Mouse (Mus musculus) kidney, adult 2 months (tissue): ENCODE measurements around the gene Hist1h1c. TPM values are rescaled to one million over a fixed set of nuclear protein-coding genes. Genes with fewer than 3 reads are reported as not detected.

Experiments used
- DNase-seq: peaks from one replicate; pipeline ENCODE4 v3.0.0; 2021
- H3K27ac ChIP-seq: fragments of 200-500 bp; 2 replicates; pipeline ENCODE4 v1.5.1; 2012; ENCODE audit warnings: low read depth, low read length, control low read depth, inconsistent platforms; ENCODE audit not compliant: insufficient read depth
- H3K27me3 ChIP-seq: fragments of 200-500 bp; replicated peaks from 2 replicates; pipeline ENCODE4 v1.6.1; 2012; ENCODE audit warnings: mild to moderate bottlenecking, moderate library complexity, low read length, inconsistent platforms; ENCODE audit not compliant: control insufficient read depth, insufficient read depth
- H3K36me3 ChIP-seq: fragments of 200-500 bp; 2 replicates; pipeline ENCODE4 v1.6.1; 2012; ENCODE audit warnings: mild to moderate bottlenecking, moderate library complexity, low read length, inconsistent platforms; ENCODE audit not compliant: control insufficient read depth, insufficient read depth
- H3K4me1 ChIP-seq: fragments of 200-500 bp; 2 replicates; pipeline ENCODE4 v1.6.1; 2011; ENCODE audit warnings: low read length; ENCODE audit not compliant: control insufficient read depth, insufficient read depth
- H3K4me3 ChIP-seq: fragments of 200-500 bp; 2 replicates; pipeline ENCODE4 v1.5.1; 2011; ENCODE audit warnings: mild to moderate bottlenecking, low read depth, low read length, control low read depth; ENCODE audit not compliant: insufficient read depth
- CTCF ChIP-seq: fragments of 200-500 bp; conservative IDR thresholded peaks from 2 replicates; pipeline ENCODE4 v1.5.1; 2011; ENCODE audit warnings: low read depth, mild to moderate bottlenecking, control low read depth, low read length, moderate library complexity, mixed read lengths; ENCODE audit not compliant: insufficient read depth, insufficient read length
- POLR2A ChIP-seq: fragments of 200-500 bp; IDR thresholded peaks from one replicate; pipeline ENCODE4 v1.6.1; 2011; ENCODE audit warnings: low read depth, low read length, control low read depth
- WGBS: fragments of 180-500 bp; shearing (Covaris S2); methylation state at CpG from one replicate; pipeline ENCODE4 v1.1.7; 2018; 5-methylcytosine and 5-hydroxymethylcytosine counted together
- polyA plus RNA-seq: library from polyadenylated mRNA; depleted of rRNA; stranded (reverse); fragments of >200 nt; gene quantifications from 2 replicates; pipeline ENCODE4 v1.2.3, GENCODE M21; 2012; rRNA removed

Gene Hist1h1c
- polyA plus RNA-seq, 1 experiment, result 76.0 TPM

DNA sequence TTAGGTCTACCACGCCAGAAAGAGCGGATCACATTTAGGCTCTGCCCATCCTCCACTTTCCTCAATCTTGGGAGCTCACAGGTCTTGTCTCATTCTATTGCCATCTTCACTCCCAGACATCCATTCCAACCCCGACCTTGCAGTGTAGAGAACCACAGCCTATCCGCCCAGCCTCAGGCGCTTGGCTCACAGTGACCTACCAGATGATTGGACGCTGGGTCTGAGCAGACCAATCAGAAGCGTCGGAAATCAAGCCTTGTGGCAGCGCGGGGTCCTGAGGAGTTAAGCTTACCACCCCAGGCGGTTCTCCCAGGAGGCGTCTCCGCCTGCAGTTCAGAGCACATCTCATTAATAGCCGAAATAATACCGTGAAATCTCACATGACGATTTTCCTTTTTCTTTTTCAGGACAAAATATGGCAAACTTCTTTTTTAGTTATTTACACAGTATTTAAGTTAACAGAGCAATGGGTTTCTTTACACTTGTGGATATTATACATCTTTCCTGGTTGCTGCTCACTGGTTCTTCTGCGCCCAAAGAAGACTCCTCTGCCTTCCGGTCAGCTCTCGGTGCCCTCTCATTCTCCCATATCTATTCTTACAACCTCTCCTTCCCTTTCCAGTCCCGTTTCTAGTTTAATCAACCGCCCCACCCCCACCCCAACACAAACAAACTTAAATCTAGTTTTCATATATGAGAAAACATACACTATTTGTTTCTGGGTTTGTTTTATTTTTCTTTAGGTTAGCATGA, 34.1 kb downstream of the Hist1h1c start:
- Histone ChIP-seq H3K27ac (no peak overlapping the region), H3K4me3 (no peak overlapping the region), H3K27me3 (no peaks in the 10 kb centered on the region), H3K36me3 (no peaks in the 10 kb centered on the region), H3K4me1 (no peaks in the 10 kb centered on the region)
- DNase-seq, result peak; percentile 28
- WGBS, result 29% methylated on average over 21 of the region's 21 CpGs
- no peak for TF ChIP-seq POLR2A
- no peak for TF ChIP-seq CTCF

DNA sequence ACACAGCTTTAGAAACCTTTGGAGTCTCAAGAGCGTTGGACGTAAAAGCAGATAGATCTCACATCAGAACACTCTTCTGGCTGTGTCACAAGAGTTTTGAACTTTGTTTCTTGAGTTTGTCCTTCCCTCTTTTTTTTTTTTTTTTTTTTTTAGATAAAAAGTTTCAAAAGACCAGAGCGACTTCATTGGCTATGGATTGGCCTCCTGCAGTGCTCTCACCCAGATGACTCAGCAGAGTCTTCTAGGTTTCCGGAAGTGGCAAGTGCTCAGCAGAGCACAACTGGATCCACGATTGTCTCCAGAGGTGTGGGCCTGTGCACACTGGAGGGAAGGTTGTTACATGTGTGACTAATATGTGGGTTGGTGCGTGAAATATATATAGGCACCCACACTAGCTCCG, 39.7 kb downstream of the Hist1h1c start:
- WGBS, result 86% methylated on average over 7 of the region's 7 CpGs
- no peak for TF ChIP-seq POLR2A
- TF ChIP-seq CTCF, result no peak

GRCm38 (mm10) chr13:23779025-23779424, 40.4 kb downstream of the Hist1h1c start:
- Histone ChIP-seq H3K36me3 (no peaks in the 10 kb centered on the region), H3K27ac (no peak overlapping the region), H3K27me3 (no peaks in the 10 kb centered on the region), H3K4me1 (no peaks in the 10 kb centered on the region), H3K4me3 (no peak overlapping the region)
- 91% methylated on average over 4 of the region's 4 CpGs for WGBS
- DNase-seq, result no peak
- no peak for TF ChIP-seq POLR2A
- TF ChIP-seq CTCF, result no peak

More for the DNA sequence above, 39.7 kb downstream of the Hist1h1c start:
- Histone ChIP-seq H3K27ac (no peak overlapping the region), H3K4me1 (no peaks in the 10 kb centered on the region), H3K4me3 (no peak overlapping the region), H3K36me3 (no peaks in the 10 kb centered on the region), H3K27me3 (no peaks in the 10 kb centered on the region)
- no peak for DNase-seq

Other genes with a start within 250 kb of the Hist1h1c start
- not detected in 2 replicates for gene Btn2a2, start 250.0 kb upstream of the Hist1h1c start, polyA plus RNA-seq
- 44.7 and 57.5 TPM in 2 replicates for gene Hist1h4h, start 207.8 kb upstream of the Hist1h1c start, polyA plus RNA-seq
- gene Hist1h2af, start 204.9 kb upstream of the Hist1h1c start, polyA plus RNA-seq, result 4.3 and 8.0 TPM in 2 replicates
- 0.25 and 0.58 TPM in 2 replicates for gene Hist1h3g, start 203.4 kb upstream of the Hist1h1c start, polyA plus RNA-seq
- 0.27 and 0.36 TPM in 2 replicates for gene Hist1h2bh, start 195.4 kb upstream of the Hist1h1c start, polyA plus RNA-seq
- gene Hist1h3f, start 194.8 kb upstream of the Hist1h1c start, polyA plus RNA-seq, result 0.74 and 0.87 TPM in 2 replicates
- 1.4 and 2.5 TPM in 2 replicates for gene Hist1h4f, start 187.2 kb upstream of the Hist1h1c start, polyA plus RNA-seq
- gene Hist1h1d, start 185.5 kb upstream of the Hist1h1c start, polyA plus RNA-seq, result 0.05 and 0.09 TPM in 2 replicates
- gene Hist1h3e, start 176.4 kb upstream of the Hist1h1c start, polyA plus RNA-seq, result 3.8 and 4.3 TPM in 2 replicates
- gene Hist1h2ae, start 167.6 kb upstream of the Hist1h1c start, polyA plus RNA-seq, result 0.22 and 0.58 TPM in 2 replicates
- gene Hist1h2bg, start 167.4 kb upstream of the Hist1h1c start, polyA plus RNA-seq, result 3.1 and 4.6 TPM in 2 replicates
- gene Hist1h2bf, start 164.6 kb upstream of the Hist1h1c start, polyA plus RNA-seq, result 0.30 and 0.99 TPM in 2 replicates
- not detected in 2 replicates for gene Hist1h2ad, start 164.4 kb upstream of the Hist1h1c start, polyA plus RNA-seq
- gene Hist1h3d, start 163.0 kb upstream of the Hist1h1c start, polyA plus RNA-seq, result 0.68 and 0.88 TPM in 2 replicates
- 3.7 and 5.4 TPM in 2 replicates for gene Hist1h4d, start 157.2 kb upstream of the Hist1h1c start, polyA plus RNA-seq
- 1.2 TPM in 2 replicates for gene Hist1h2be, start 117.7 kb upstream of the Hist1h1c start, polyA plus RNA-seq
- 1.2 and 1.4 TPM in 2 replicates for gene Hist1h1e, start 116.2 kb upstream of the Hist1h1c start, polyA plus RNA-seq
- 0.43 and 0.44 TPM in 2 replicates for gene Hist1h2ac, start 54.9 kb upstream of the Hist1h1c start, polyA plus RNA-seq
- 473 and 571 TPM in 2 replicates for gene Hist1h2bc, start 54.6 kb upstream of the Hist1h1c start, polyA plus RNA-seq
- gene Hist1h1t, start 43.0 kb upstream of the Hist1h1c start, polyA plus RNA-seq, result not detected in 2 replicates
- 9.4 and 10.3 TPM in 2 replicates for gene Hist1h4c, start 40.4 kb upstream of the Hist1h1c start, polyA plus RNA-seq
- gene Hfe, start 28.0 kb upstream of the Hist1h1c start, polyA plus RNA-seq, result 21.2 and 21.4 TPM in 2 replicates
- gene Hist1h3c, start 6.8 kb downstream of the Hist1h1c start, polyA plus RNA-seq, result 0.39 and 1.1 TPM in 2 replicates
- gene Hist1h2bb, start 7.9 kb downstream of the Hist1h1c start, polyA plus RNA-seq, result 2.0 and 2.8 TPM in 2 replicates
- gene Hist1h2ab, start 12.3 kb downstream of the Hist1h1c start, polyA plus RNA-seq, result 1.3 and 1.5 TPM in 2 replicates
- 0.88 and 1.4 TPM in 2 replicates for gene Hist1h3b, start 13.5 kb downstream of the Hist1h1c start, polyA plus RNA-seq
- 3.1 and 5.3 TPM in 2 replicates for gene Hist1h4b, start 18.2 kb downstream of the Hist1h1c start, polyA plus RNA-seq
- 0.91 and 2.3 TPM in 2 replicates for gene Hist1h4a, start 22.4 kb downstream of the Hist1h1c start, polyA plus RNA-seq
- 0.74 and 1.5 TPM in 2 replicates for gene Hist1h3a, start 23.6 kb downstream of the Hist1h1c start, polyA plus RNA-seq
- gene Hist1h1a, start 24.9 kb downstream of the Hist1h1c start, polyA plus RNA-seq, result 0.22 TPM in 1 of 2 replicates, not detected in the other
- 0.05 TPM in 1 of 2 replicates, not detected in the other for gene Trim38, start 31.1 kb downstream of the Hist1h1c start, polyA plus RNA-seq
- gene Slc17a2, start 68.2 kb downstream of the Hist1h1c start, polyA plus RNA-seq, result 6.9 and 13.7 TPM in 2 replicates
- 142 and 150 TPM in 2 replicates for gene Slc17a3, start 100.6 kb downstream of the Hist1h1c start, polyA plus RNA-seq
- 284 and 312 TPM in 2 replicates for gene Slc17a1, start 128.9 kb downstream of the Hist1h1c start, polyA plus RNA-seq
- gene Slc17a4, start 176.2 kb downstream of the Hist1h1c start, polyA plus RNA-seq, result 2.6 and 2.8 TPM in 2 replicates
- gene Hist1h2ba, start 195.3 kb downstream of the Hist1h1c start, polyA plus RNA-seq, result 0.33 and 0.41 TPM in 2 replicates
- not detected in 2 replicates for gene Hist1h2aa, start 195.7 kb downstream of the Hist1h1c start, polyA plus RNA-seq